Mouse (Mus musculus) embryonic facial prominence, embryonic 15.5 days (tissue): Measurements from ENCODE around the gene Sept6. TPM values are rescaled to one million over a fixed set of nuclear protein-coding genes. Genes with fewer than 3 reads are reported as not detected.

Experiments used
- ATAC-seq: fragments of 200-750 bp; cut with Nextera tagmentation; 2 replicates; pipeline ENCODE4 v1.8.0; 2017; ENCODE audit warnings: low read depth, moderate TSS enrichment; ENCODE audit not compliant: insufficient number of reproducible peaks, low FRiP score, low TSS enrichment
- H3K27ac ChIP-seq: fragments of 300-500 bp; sonication (generic); replicated peaks from 2 replicates; pipeline ENCODE4 v1.5.1; 2015; ENCODE audit warnings: mild to moderate bottlenecking, inconsistent platforms
- H3K27me3 ChIP-seq: fragments of 300-500 bp; sonication (generic); 2 replicates; pipeline ENCODE4 v1.6.1; 2015; ENCODE audit warnings: inconsistent platforms
- H3K36me3 ChIP-seq: fragments of 300-500 bp; sonication (generic); 2 replicates; pipeline ENCODE4 v1.6.1; 2015; ENCODE audit warnings: mild to moderate bottlenecking, inconsistent platforms
- H3K4me1 ChIP-seq: fragments of 300-500 bp; sonication (generic); 2 replicates; pipeline ENCODE4 v1.6.1; 2015; ENCODE audit warnings: inconsistent platforms
- H3K4me2 ChIP-seq: fragments of 300-500 bp; sonication (generic); replicated peaks from 2 replicates; pipeline ENCODE4 v1.6.1; 2015; ENCODE audit warnings: mild to moderate bottlenecking, inconsistent platforms
- H3K4me3 ChIP-seq: fragments of 300-500 bp; sonication (generic); replicated peaks from 2 replicates; pipeline ENCODE4 v1.5.1; 2015; ENCODE audit warnings: mild to moderate bottlenecking, inconsistent platforms
- H3K9ac ChIP-seq: fragments of 300-500 bp; sonication (generic); 2 replicates; pipeline ENCODE4 v1.6.1; 2015; ENCODE audit warnings: inconsistent platforms
- H3K9me3 ChIP-seq: fragments of 300-500 bp; sonication (generic); replicated peaks from 2 replicates; pipeline ENCODE4 v1.6.1; 2016; ENCODE audit warnings: inconsistent platforms
- WGBS: fragments of 180-500 bp; shearing (Covaris S2); methylation state at CpG from one replicate; pipeline ENCODE4 v1.1.7; 2015; 5-methylcytosine and 5-hydroxymethylcytosine counted together
- polyA plus RNA-seq: library from polyadenylated mRNA; unstranded; fragments of >200 nt; fragmentation: Nextera tagmentation; extraction: Ambion mirVana; gene quantifications from 2 replicates; pipeline ENCODE4 v1.2.1, GENCODE M21; 2015

Sept6 gene
- polyA plus RNA-seq, 1 experiment from 2014 or later = 24.0 TPM

GRCm38 (mm10) chrX:36987851-36988250, 3.7 kb downstream of the Sept6 start:
- 41% methylated on average over 4 of the region's 4 CpGs for WGBS

GRCm38 (mm10) chrX:36985041-36985440, 6.6 kb downstream of the Sept6 start:
- no peaks in the 10 kb centered on the region for H3K36me3 ChIP-seq
- H3K27ac ChIP-seq = no peak overlapping the region
- H3K4me1 ChIP-seq = 0 out of 2 replicates have a peak, but pooled peaks cover 5% of the 10 kb centered on the region
- H3K27me3 ChIP-seq = no peaks in the 10 kb centered on the region
- no peak for ATAC-seq
- H3K9ac ChIP-seq = no peak overlapping the region
- H3K9me3 ChIP-seq = no peaks in the 10 kb centered on the region
- H3K4me2 ChIP-seq = no peak overlapping the region
- 59% methylated on average over 3 of the region's 3 CpGs for WGBS
- no peak overlapping the region for H3K4me3 ChIP-seq

More at GRCm38 (mm10) chrX:36987851-36988250, 3.7 kb downstream of the Sept6 start:
- H3K36me3 ChIP-seq = no peaks in the 10 kb centered on the region
- no peaks in the 10 kb centered on the region for H3K27me3 ChIP-seq
- H3K9me3 ChIP-seq = no peaks in the 10 kb centered on the region
- peak overlapping the region; percentile 57 for H3K4me3 ChIP-seq
- no peak overlapping the region for H3K9ac ChIP-seq
- H3K4me2 ChIP-seq = peak overlapping the region; percentile 64
- no peak for ATAC-seq
- H3K4me1 ChIP-seq = 0 out of 2 replicates have a peak, but pooled peaks cover 5% of the 10 kb centered on the region
- H3K27ac ChIP-seq = no peak overlapping the region

GRCm38 (mm10) chrX:36983654-36984311, 7.8 kb downstream of the Sept6 start:
- peak overlapping the region; percentile 55; the same call in 1 of the 2 replicates for H3K27ac ChIP-seq
- ATAC-seq = peak; percentile 60; the same call in 1 of the 2 replicates
- H3K36me3 ChIP-seq = no peaks in the 10 kb centered on the region
- H3K4me2 ChIP-seq = peak overlapping the region; percentile 17; the same call in 1 of the 2 replicates
- 0 out of 2 replicates have a peak, but pooled peaks cover 5% of the 10 kb centered on the region for H3K4me1 ChIP-seq
- no peaks in the 10 kb centered on the region for H3K9me3 ChIP-seq
- 39% methylated on average over 11 of the region's 11 CpGs for WGBS
- no peak overlapping the region for H3K9ac ChIP-seq
- no peaks in the 10 kb centered on the region for H3K27me3 ChIP-seq
- no peak overlapping the region for H3K4me3 ChIP-seq

GRCm38 (mm10) chrX:36982892-36983653, 8.5 kb downstream of the Sept6 start:
- Histone ChIP-seq H3K27ac (no peak overlapping the region), H3K4me2 (no peak overlapping the region), H3K9me3 (no peaks in the 10 kb centered on the region), H3K4me1 (0 out of 2 replicates have a peak, but pooled peaks cover 5% of the 10 kb centered on the region), H3K4me3 (no peak overlapping the region), H3K36me3 (no peaks in the 10 kb centered on the region), H3K9ac (no peak overlapping the region), H3K27me3 (no peaks in the 10 kb centered on the region)
- ATAC-seq = no peak
- WGBS = 63% methylated on average over 8 of the region's 8 CpGs

- H3K9ac ChIP-seq = no peak overlapping the region
- H3K4me3 ChIP-seq = no peak overlapping the region
- no peaks in the 10 kb centered on the region for H3K9me3 ChIP-seq
- H3K27me3 ChIP-seq = no peaks in the 10 kb centered on the region
- no peak overlapping the region for H3K4me2 ChIP-seq
- H3K36me3 ChIP-seq = no peaks in the 10 kb centered on the region
- no peak for ATAC-seq
- 85% methylated on average over 10 of the region's 10 CpGs for WGBS
- 0 out of 2 replicates have a peak, but pooled peaks cover 5% of the 10 kb centered on the region for H3K4me1 ChIP-seq
- H3K27ac ChIP-seq = no peak overlapping the region
Observed at GRCm38 (mm10) chrX:36980563-36981187, 10.9 kb downstream of the Sept6 start.

GRCm38 (mm10) chrX:36977863-36978262, 13.7 kb downstream of the Sept6 start:
- Histone ChIP-seq H3K9me3 (no peaks in the 10 kb centered on the region), H3K4me3 (no peak overlapping the region), H3K36me3 (no peaks in the 10 kb centered on the region), H3K4me1 (no peaks in the 10 kb centered on the region), H3K27me3 (no peaks in the 10 kb centered on the region), H3K4me2 (no peak overlapping the region), H3K9ac (no peak overlapping the region), H3K27ac (no peak overlapping the region)
- ATAC-seq = no peak
- WGBS = 74% methylated on average over 2 of the region's 2 CpGs

- Histone ChIP-seq H3K9me3 (no peaks in the 10 kb centered on the region), H3K27ac (no peak overlapping the region), H3K4me1 (no peaks in the 10 kb centered on the region), H3K4me3 (no peak overlapping the region), H3K27me3 (no peaks in the 10 kb centered on the region), H3K36me3 (no peaks in the 10 kb centered on the region), H3K9ac (no peak overlapping the region), H3K4me2 (no peak overlapping the region)
- ATAC-seq = no peak
- WGBS = 85% methylated on average over 7 of the region's 7 CpGs
Observed at GRCm38 (mm10) chrX:36976980-36977379, 14.6 kb downstream of the Sept6 start.

- H3K36me3 ChIP-seq = no peaks in the 10 kb centered on the region
- no peaks in the 10 kb centered on the region for H3K9me3 ChIP-seq
- no peak overlapping the region for H3K9ac ChIP-seq
- no peak for ATAC-seq
- 85% methylated on average over 4 of the region's 4 CpGs for whole genome bisulfite sequencing
- H3K27ac ChIP-seq = no peak overlapping the region
- no peak overlapping the region for H3K4me3 ChIP-seq
- H3K27me3 ChIP-seq = no peaks in the 10 kb centered on the region
- H3K4me2 ChIP-seq = no peak overlapping the region
- no peaks in the 10 kb centered on the region for H3K4me1 ChIP-seq
Observed at GRCm38 (mm10) chrX:36976272-36976671, 15.3 kb downstream of the Sept6 start.

- no peak overlapping the region for H3K9ac ChIP-seq
- H3K4me2 ChIP-seq = no peak overlapping the region
- no peaks in the 10 kb centered on the region for H3K36me3 ChIP-seq
- H3K4me1 ChIP-seq = no peaks in the 10 kb centered on the region
- WGBS = 65% methylated on average over 5 of the region's 5 CpGs
- H3K27ac ChIP-seq = no peak overlapping the region
- no peak overlapping the region for H3K4me3 ChIP-seq
- no peaks in the 10 kb centered on the region for H3K9me3 ChIP-seq
- no peaks in the 10 kb centered on the region for H3K27me3 ChIP-seq
- no peak for ATAC-seq
Observed at GRCm38 (mm10) chrX:36974905-36975304, 16.7 kb downstream of the Sept6 start.

GRCm38 (mm10) chrX:36972951-36973471, 18.6 kb downstream of the Sept6 start:
- Histone ChIP-seq H3K27me3 (no peaks in the 10 kb centered on the region), H3K27ac (no peak overlapping the region), H3K4me1 (no peaks in the 10 kb centered on the region), H3K36me3 (no peaks in the 10 kb centered on the region), H3K9me3 (no peaks in the 10 kb centered on the region), H3K4me2 (no peak overlapping the region), H3K4me3 (no peak overlapping the region), H3K9ac (no peak overlapping the region)
- 63% methylated on average over 5 of the region's 5 CpGs for WGBS
- no peak for ATAC-seq

- H3K9me3 ChIP-seq = no peaks in the 10 kb centered on the region
- no peak for ATAC-seq
- H3K4me3 ChIP-seq = no peak overlapping the region
- H3K9ac ChIP-seq = no peak overlapping the region
- no peaks in the 10 kb centered on the region for H3K27me3 ChIP-seq
- no peaks in the 10 kb centered on the region for H3K4me1 ChIP-seq
- H3K36me3 ChIP-seq = no peaks in the 10 kb centered on the region
- H3K27ac ChIP-seq = no peak overlapping the region
- H3K4me2 ChIP-seq = no peak overlapping the region
- 87% methylated on average over 4 of the region's 4 CpGs for WGBS
Observed at GRCm38 (mm10) chrX:36971156-36971555, 20.4 kb downstream of the Sept6 start.
